In genomic region chr10:63089758-63090571, GRCm38 (mm10) we compare ENCODE assay signal across 10 mouse cellular contexts. TPM values are rescaled to one million over a fixed set of nuclear protein-coding genes. Genes with fewer than 3 reads are reported as not detected.
DNase-seq lines count a peak whose midpoint lies in the region; ATAC-seq and TF ChIP-seq lines count a peak whose summit lies in the region.
"Had no signal": no experiment of that assay in that cellular context is flagged by ENCODE, and none has a peak within 500 bp of the region (broad histone marks: within the 10 kb centered on the region; RNA-seq: fewer than 3 reads in every experiment).

No protein-coding gene starts in this region.

- WGBS in heart, embryonic 13.5 days, result 6% methylated on average over 26 of the region's 26 CpGs
- WGBS in heart, embryonic 15.5 days, result 10% methylated on average over 26 of the region's 26 CpGs
- WGBS in liver, embryonic 12.5 days (ENCODE audit: insufficient replicate concordance), result 9% methylated on average over 26 of the region's 26 CpGs
- 7% methylated on average over 26 of the region's 26 CpGs for WGBS in stomach, postnatal 0 days

- TF ChIP-seq CTCF in stomach, postnatal 0 days (IDR thresholded peaks at IDR 0.05; ENCODE audit: low read depth), result no peak

- H3K4me1 ChIP-seq in heart, embryonic 13.5 days, result peaks cover 13% of the 10 kb centered on the region
- H3K4me1 ChIP-seq in heart, embryonic 15.5 days (replicated peaks), result peaks cover 10% of the 10 kb centered on the region
- H3K4me1 ChIP-seq in liver, embryonic 12.5 days, result peaks cover 20% of the 10 kb centered on the region
- H3K4me1 ChIP-seq in stomach, postnatal 0 days (replicated peaks; ENCODE audit: control insufficient read depth, insufficient read depth), result no peaks in the 10 kb centered on the region

- peak overlapping the region; percentile 73 for H3K4me2 ChIP-seq in heart, embryonic 13.5 days
- peak overlapping the region; percentile 70 for H3K4me2 ChIP-seq in heart, embryonic 15.5 days
- peak overlapping the region; percentile 55 for H3K4me2 ChIP-seq in liver, embryonic 12.5 days
- peak overlapping the region; percentile 58 for H3K4me2 ChIP-seq in stomach, postnatal 0 days (replicated peaks; ENCODE audit: low read depth)

- H3K27me3 ChIP-seq in heart, embryonic 13.5 days (replicated peaks), result peaks cover 26% of the 10 kb centered on the region
- 0 out of 2 replicates have a peak, but pooled peaks cover 3% of the 10 kb centered on the region for H3K27me3 ChIP-seq in heart, embryonic 15.5 days
- peaks cover 36% of the 10 kb centered on the region for H3K27me3 ChIP-seq in liver, embryonic 12.5 days (replicated peaks)
- no peaks in the 10 kb centered on the region for H3K27me3 ChIP-seq in stomach, postnatal 0 days (ENCODE audit: control insufficient read depth, insufficient read depth, low read length)

- H3K9me3 ChIP-seq in heart, embryonic 13.5 days, result no peaks in the 10 kb centered on the region
- H3K9me3 ChIP-seq in heart, embryonic 15.5 days (replicated peaks), result no peaks in the 10 kb centered on the region
- H3K9me3 ChIP-seq in liver, embryonic 12.5 days (replicated peaks), result no peaks in the 10 kb centered on the region
- no peaks in the 10 kb centered on the region for H3K9me3 ChIP-seq in stomach, postnatal 0 days (ENCODE audit: control insufficient read depth, low read length)

- no peaks in the 10 kb centered on the region for H3K36me3 ChIP-seq in heart, embryonic 13.5 days
- H3K36me3 ChIP-seq in heart, embryonic 15.5 days, result no peaks in the 10 kb centered on the region
- H3K36me3 ChIP-seq in liver, embryonic 12.5 days, result no peaks in the 10 kb centered on the region
- H3K36me3 ChIP-seq in stomach, postnatal 0 days (ENCODE audit: control insufficient read depth, insufficient read depth, low read length), result no peaks in the 10 kb centered on the region

- no peak for DNase-seq in heart, postnatal 4 days
- peak; percentile 45 for DNase-seq in thymus, postnatal 0 days (ENCODE audit: low spot score)
- no peak for DNase-seq in thymus, adult 18-20 months
- peak; percentile 16 for DNase-seq in stomach, postnatal 0 days (ENCODE audit: low spot score)
- DNase-seq in gastrocnemius, postnatal 4 days (ENCODE audit: low spot score in 2 of 2), result no peak

- peak overlapping the region; percentile 48 for H3K4me3 ChIP-seq in heart, embryonic 13.5 days
- peak overlapping the region; percentile 39 for H3K4me3 ChIP-seq in heart, embryonic 15.5 days
- peak overlapping the region; percentile 12; the same call in 1 of the 2 replicates for H3K4me3 ChIP-seq in liver, embryonic 12.5 days
- H3K4me3 ChIP-seq in stomach, postnatal 0 days (ENCODE audit: low read depth, low read length), result peak overlapping the region; percentile 17
- H3K4me3 ChIP-seq: erythroblast, embryonic 14.5 days had no signal

- ATAC-seq in heart, embryonic 13.5 days (ENCODE audit: extremely low read depth, insufficient number of reproducible peaks, low FRiP score, low TSS enrichment), result no peak
- no peak for ATAC-seq in heart, embryonic 15.5 days (replicated peaks; ENCODE audit: insufficient number of reproducible peaks, insufficient read depth, low FRiP score, low read depth)
- ATAC-seq in liver, embryonic 12.5 days, result no peak
- ATAC-seq in stomach, postnatal 0 days (ENCODE audit: low FRiP score, low TSS enrichment), result no peak

- H3K27ac ChIP-seq in heart, embryonic 13.5 days (replicated peaks), result no peak overlapping the region
- H3K27ac ChIP-seq in heart, embryonic 15.5 days, result no peak overlapping the region
- no peak overlapping the region for H3K27ac ChIP-seq in liver, embryonic 12.5 days
- no peak overlapping the region for H3K27ac ChIP-seq in stomach, postnatal 0 days (replicated peaks)

- H3K9ac ChIP-seq in heart, embryonic 13.5 days, result peak overlapping the region; percentile 72
- H3K9ac ChIP-seq in heart, embryonic 15.5 days, result peak overlapping the region; percentile 18; the same call in 1 of the 2 replicates
- peak overlapping the region; percentile 22; the same call in 1 of the 2 replicates for H3K9ac ChIP-seq in liver, embryonic 12.5 days
- H3K9ac ChIP-seq in stomach, postnatal 0 days (ENCODE audit: low read length), result peak overlapping the region; percentile 38

- no peak for TF ChIP-seq EP300 in stomach, postnatal 0 days (optimal IDR thresholded peaks at IDR 0.05)

RNA-seq across cellular contexts. Expression of gene Atoh7, which starts 9.5 kb away (rescaled TPM):
- not detected in 2 replicates for polyA plus RNA-seq in heart, embryonic 13.5 days (2015; fragmentation: Nextera tagmentation; extraction: Ambion mirVana)
- total RNA-seq in heart, postnatal 4 days (2021), result not detected
- 0.12 and 0.13 TPM in 2 replicates for polyA plus RNA-seq in thymus, postnatal 0 days (2015; fragmentation: Nextera tagmentation; extraction: Ambion mirVana)
- polyA plus RNA-seq in heart, embryonic 15.5 days (2015; fragmentation: Nextera tagmentation; extraction: Ambion mirVana), result not detected in 2 replicates
- polyA plus RNA-seq in liver, embryonic 12.5 days (2016; fragmentation: Nextera tagmentation; extraction: Ambion mirVana), result not detected in 2 replicates
- 0.18 TPM in 1 of 2 replicates, not detected in the other for polyA plus RNA-seq in stomach, postnatal 0 days (2015; fragmentation: Nextera tagmentation; extraction: Ambion mirVana)
- not detected for total RNA-seq in gastrocnemius, postnatal 4 days (2021)
- total RNA-seq: neutrophil, adult 5-6 weeks had no signal
- polyA plus RNA-seq: erythroblast, embryonic 14.5 days had no signal

RNA-seq across cellular contexts. Expression of gene Pbld1, which starts 30.0 kb away (rescaled TPM):
- 0.33 and 0.61 TPM in 2 replicates for polyA plus RNA-seq in heart, embryonic 13.5 days (2015; fragmentation: Nextera tagmentation; extraction: Ambion mirVana)
- total RNA-seq in heart, postnatal 4 days (2021), result under 1 TPM; 0.59 to 0.93 TPM
- polyA plus RNA-seq in thymus, postnatal 0 days (2015; fragmentation: Nextera tagmentation; extraction: Ambion mirVana), result 0.44 and 0.55 TPM in 2 replicates
- 0.64 and 0.67 TPM in 2 replicates for polyA plus RNA-seq in heart, embryonic 15.5 days (2015; fragmentation: Nextera tagmentation; extraction: Ambion mirVana)
- polyA plus RNA-seq in liver, embryonic 12.5 days (2016; fragmentation: Nextera tagmentation; extraction: Ambion mirVana), result 1.7 and 2.2 TPM in 2 replicates
- 1.2 TPM in 2 replicates for polyA plus RNA-seq in stomach, postnatal 0 days (2015; fragmentation: Nextera tagmentation; extraction: Ambion mirVana)
- total RNA-seq in gastrocnemius, postnatal 4 days (2021), result under 1 TPM; 0.54 to 0.69 TPM
- polyA plus RNA-seq: erythroblast, embryonic 14.5 days had no signal

Comparison
In these comparisons a context has a peak if more than half of its experiments do, and no peak if none do; other contexts are left out.
1. DNase-seq: peak in thymus, postnatal 0 days (single experiment) and stomach, postnatal 0 days (single experiment); none in heart, postnatal 4 days (single experiment), thymus, adult 18-20 months (0 of 2) and gastrocnemius, postnatal 4 days (0 of 2).
2. H3K9ac ChIP-seq: peak in every context shown above with its lines; median percentile 72 in heart, embryonic 13.5 days; 38 in stomach, postnatal 0 days; 22 in liver, embryonic 12.5 days; 18 in heart, embryonic 15.5 days.
3. Peak in every context shown above with its lines, with median percentiles within 50 percentile points of each other: H3K4me2 ChIP-seq and H3K4me3 ChIP-seq.